Mouse (Mus musculus): ENCODE results near the gene Krtcap2.

The Krtcap2 gene

DNA sequence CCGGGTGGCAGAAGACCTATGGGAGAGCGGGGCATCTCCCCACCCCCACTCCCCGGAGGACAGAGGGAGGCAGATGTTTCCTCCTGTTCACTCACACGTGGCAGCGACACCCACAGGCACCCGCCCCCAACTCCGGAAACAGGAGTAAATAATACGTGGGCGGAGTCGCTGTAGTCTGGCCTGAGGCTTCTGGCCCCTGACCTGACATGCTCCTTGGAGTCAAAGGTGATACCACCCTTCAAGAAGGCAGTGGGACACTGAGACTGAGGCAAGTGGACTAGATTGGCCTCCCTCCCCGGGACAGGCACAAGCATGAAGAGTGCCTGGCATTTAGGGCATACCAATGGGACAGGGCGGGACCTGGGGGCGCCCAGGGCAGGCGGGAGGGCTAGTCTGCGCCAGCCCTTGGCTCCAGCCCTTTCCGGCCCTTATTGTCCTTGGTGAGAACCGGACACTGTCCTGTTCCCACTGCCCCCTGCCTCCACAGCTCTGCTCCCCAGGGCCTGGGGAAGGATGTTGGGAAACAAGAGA, 5.7 kb downstream of the Krtcap2 start:
- DNase-seq = peak; percentile 77

DNA sequence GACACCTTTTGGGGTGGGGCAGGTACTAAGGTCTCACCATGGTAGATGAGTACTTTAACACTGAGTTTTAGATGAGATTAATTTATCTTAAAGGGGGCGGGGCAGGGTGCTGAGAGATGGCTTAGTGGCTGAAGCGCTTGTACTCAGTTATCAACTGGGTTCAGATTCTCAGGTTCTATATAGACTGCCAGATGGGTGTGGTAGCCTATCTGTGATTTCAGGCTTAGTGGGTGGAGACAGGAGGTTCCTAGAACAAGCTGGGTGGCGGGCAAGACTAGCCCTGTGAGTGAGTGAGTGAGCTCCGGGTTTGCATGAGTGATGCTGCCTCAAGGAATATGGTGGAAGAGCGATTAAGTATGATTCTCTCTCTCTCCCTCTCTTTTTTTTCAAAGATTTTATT, 9.2 kb downstream of the Krtcap2 start:
- DNase-seq = no peak

- DNase-seq = no peak
Measured at GRCm38 (mm10) chr3:89256177-89256576, 10.4 kb downstream of the Krtcap2 start.

DNA sequence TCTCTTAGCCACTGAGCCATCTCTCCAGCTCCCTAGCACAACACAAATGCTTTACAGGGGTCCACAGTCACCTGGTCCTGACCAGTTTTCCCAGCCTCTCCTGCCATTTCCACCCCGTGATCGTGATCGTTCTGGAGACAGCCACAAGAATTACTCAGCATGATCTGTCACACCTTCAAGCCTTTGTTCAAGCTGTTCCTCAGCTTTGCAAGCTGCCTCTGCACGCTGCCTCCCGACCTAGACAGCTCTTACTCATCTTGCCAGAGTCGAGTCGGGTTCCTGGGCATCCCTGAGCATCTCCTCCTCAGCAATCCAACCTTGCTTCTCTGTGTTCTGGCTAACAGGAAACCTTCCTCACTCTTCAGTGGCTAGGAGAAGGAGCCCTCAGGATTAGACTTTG, 13.3 kb downstream of the Krtcap2 start, which contains the start of gene Dpm3:
Dpm3 (plus strand) TSS at position 283 of the 400 bp plus-strand sequence.
- no peak for DNase-seq

- DNase-seq = no peak
Measured at GRCm38 (mm10) chr3:89260211-89260610, 14.4 kb downstream of the Krtcap2 start.

DNA sequence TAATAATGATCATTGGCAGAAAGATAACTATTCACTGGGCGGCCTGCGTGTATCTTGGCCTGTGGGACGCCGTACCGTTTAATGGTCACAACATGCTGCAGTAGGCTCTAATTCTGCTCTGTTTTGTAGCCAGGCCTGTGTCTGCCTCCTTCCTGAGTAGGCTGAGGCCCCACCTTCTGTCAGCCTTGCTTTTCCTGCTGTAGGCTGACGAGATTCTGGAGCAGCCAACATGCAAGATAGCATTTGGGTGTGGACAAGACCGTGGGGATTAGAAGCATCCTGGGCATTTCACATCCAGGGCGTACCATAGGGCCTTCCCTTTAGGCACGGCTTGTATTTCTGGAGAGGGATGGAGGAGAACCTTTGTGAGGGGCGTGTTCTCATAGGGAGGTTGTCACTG, 16.7 kb downstream of the Krtcap2 start:
- DNase-seq = peak; percentile 58

DNA sequence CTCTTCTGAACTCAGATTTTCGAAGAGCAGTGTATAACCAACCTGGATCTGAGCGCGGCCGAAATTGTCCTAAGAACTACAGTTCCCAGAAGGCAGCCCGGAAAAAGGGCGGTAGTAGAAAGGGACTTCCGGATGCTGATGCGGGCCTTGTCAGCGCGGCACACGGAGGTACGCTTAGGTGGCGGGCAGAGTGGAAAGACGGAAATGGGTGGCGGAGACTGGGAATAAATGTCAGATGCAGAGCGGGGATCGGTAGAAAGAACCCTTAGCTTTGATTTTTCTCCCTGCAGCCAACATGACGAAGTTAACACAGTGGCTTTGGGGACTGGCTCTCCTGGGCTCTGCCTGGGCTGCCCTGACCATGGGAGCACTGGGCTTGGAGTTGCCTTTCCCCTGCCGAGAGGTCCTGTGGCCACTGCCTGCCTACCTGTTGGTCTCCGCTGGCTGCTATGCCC, 20.7 kb downstream of the Krtcap2 start:
- peak; percentile 78 for DNase-seq

DNA sequence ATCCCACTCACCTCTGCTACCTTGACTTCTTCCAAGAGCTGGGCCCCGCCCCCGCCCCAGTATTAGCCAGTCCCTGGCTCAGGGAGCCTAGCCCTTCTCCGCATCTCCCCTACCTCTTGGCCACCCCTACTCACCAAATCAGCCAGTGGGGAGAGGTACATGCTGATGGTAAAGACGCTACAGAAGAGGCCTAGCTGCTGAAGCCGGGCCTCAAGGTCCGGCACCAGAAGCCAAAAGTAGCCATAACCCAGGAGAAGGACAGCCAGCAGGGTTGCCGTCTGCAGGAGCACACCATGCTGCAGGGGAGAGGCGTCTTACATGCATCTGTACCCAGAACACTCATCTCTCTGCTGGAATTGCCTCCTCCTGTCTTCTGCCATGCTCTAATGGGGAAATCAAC, 23.1 kb downstream of the Krtcap2 start:
- no peak for DNase-seq

GRCm38 (mm10) chr3:89270051-89270755, 24.4 kb downstream of the Krtcap2 start, which contains the start of gene Slc50a1:
Gene Slc50a1 (minus strand): TSS chr3:89270570.
- peak; percentile 78 for DNase-seq

- DNase-seq = no peak
Measured at GRCm38 (mm10) chr3:89270891-89271290, 25.1 kb downstream of the Krtcap2 start.

GRCm38 (mm10) chr3:89271760-89272159, 26.0 kb downstream of the Krtcap2 start:
- no peak for DNase-seq

- peak; percentile 48 for DNase-seq
Measured at GRCm38 (mm10) chr3:89276061-89276460, 30.3 kb downstream of the Krtcap2 start.

- DNase-seq = peak; percentile 59
Measured at GRCm38 (mm10) chr3:89277281-89278021, 31.7 kb downstream of the Krtcap2 start.

DNA sequence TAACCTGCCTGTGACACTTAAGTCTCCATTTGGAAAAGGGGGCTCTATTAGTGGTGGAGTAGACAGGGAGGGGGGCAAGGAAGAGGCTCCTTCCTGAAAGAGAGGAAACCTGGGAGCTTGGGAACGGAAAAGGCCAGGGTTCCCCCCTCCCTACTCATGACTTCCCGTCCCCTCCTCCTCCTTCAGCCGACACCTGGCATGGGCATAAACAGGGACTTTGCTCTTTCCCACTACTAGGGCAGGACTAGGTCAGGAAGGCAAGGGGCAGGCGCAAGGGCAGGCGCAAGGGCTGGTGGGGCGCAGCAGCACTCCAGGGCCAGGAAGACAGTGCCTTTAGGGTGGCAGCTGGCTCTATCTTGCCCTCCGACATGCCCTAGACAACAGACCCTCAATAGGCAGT, 32.3 kb downstream of the Krtcap2 start:
- peak; percentile 90 for DNase-seq

- no peak for DNase-seq
Measured at GRCm38 (mm10) chr3:89278643-89279042, 32.9 kb downstream of the Krtcap2 start.

DNA sequence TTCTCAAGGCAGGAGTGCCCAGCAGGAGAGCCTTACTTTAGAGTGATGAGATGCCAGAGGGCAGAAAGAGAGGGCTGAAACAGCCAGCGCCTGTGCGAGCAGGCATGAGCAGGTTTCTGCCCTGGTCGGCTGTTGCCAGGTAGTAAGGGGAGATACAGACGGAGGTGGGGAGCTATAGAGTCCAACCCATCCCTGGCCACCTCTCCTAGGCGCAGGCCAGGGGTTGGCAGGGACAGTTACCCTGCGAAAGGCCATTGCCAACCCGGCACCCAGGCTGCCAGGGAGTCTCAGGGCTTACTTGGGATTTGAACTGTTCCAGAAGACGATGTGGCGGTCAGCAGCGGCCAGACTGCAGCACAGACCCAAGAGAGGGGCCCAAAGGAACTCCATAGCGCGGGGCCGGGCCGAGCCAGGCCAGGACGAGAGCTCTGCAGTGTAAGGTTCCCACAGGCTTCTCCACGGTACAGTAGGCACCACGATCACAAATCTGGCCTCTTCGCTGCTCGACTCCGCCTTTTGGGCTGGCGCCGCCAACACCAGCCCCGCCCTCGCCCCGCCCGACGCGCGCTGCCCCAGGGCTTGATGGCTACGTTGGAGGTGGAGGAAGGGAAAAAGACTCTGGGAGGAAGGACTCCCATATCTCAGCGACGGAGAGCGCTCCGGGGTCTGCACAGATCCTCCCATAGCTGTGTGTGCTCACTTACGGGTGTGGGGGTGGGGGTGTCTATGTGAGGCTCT, 33.6 kb downstream of the Krtcap2 start:
- peak; percentile 91 for DNase-seq

GRCm38 (mm10) chr3:89280050-89280605, 34.4 kb downstream of the Krtcap2 start:
- DNase-seq = peak; percentile 53

- DNase-seq = peak; percentile 93
Measured at GRCm38 (mm10) chr3:89280606-89281511, 35.1 kb downstream of the Krtcap2 start, which contains the start of gene Efna1. Gene Efna1 (minus strand): TSS chr3:89281142.

DNA sequence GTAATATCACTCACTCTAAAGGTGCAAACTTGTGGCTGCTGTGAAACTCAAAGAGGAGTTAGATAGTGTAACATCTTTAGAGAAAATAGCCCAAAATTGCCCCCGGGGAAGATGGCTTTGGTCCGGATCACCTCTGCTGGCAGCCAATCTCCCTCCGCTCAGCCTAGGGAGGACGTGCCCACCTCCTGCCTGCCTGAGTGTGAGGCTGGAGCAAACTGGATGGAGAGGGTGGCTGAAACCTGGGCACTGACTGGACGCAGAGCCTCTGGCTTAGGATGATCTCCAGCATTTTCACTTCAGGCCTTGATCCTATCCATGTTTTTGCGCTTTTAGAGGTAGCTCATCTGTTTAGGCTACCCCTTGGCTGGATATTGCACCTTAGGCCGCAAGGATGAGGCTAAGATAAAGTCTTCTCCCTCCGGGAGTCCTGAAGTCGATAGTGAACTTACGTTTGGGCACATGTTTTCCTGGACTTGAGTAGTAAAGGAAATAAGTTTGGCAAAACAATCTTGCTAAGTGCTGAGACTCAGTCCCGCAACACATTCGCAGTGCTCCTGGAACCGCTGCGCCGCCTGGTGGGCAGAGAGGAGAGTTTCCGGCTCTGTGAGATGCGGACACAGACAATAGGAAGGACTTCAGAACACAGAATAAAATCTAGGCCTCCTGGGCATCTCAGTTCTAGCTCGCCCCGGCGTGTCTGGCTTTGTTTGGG, 36.0 kb downstream of the Krtcap2 start:
- peak; percentile 81 for DNase-seq

DNA sequence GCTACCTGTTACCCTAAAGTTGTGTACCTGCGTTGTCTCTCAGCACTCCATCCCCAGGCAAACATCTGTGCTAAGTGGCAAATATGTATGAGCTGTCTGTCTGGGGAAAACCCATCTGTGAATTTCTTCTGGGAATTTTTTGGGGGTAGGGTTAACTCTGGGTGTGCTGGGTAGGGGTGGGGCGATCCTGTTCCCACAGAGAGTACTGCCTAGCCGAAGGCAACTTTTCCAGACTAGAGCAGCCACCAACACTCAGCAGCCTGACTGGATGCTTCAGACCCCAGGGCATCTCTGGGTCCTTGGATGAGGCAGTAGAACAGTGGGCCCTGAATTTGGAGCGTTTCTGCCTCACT, 36.5 kb downstream of the Krtcap2 start:
- no peak for DNase-seq

DNA sequence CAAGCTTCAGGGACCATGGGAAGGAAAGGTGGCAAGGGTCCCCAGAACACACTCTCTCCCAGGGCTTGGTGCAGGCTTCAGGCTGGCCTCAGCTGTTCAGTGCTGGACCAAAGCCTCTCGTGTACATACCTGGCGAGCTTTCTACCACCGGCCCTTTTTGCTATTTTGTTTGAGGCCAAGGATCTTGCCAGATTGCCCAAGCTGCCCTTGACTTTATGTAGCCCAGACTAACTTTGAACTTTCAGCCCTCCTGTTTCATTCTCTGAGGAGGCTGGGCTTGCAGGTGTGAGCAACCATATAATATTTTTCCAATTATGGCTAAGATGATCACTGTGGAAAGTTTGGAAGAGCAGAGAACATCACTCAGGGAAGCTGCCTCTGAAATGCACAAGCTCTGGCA, 38.5 kb downstream of the Krtcap2 start:
- DNase-seq = no peak

All from kidney, adult 11 months (tissue).